Mouse (Mus musculus): ENCODE data around the gene Mterf4.
"Not testable (repeated sequence)": the region's sequence is repeated elsewhere in the genome, so short reads cannot be mapped to it uniquely, and the experiment has no call there.

Gene Mterf4

DNA sequence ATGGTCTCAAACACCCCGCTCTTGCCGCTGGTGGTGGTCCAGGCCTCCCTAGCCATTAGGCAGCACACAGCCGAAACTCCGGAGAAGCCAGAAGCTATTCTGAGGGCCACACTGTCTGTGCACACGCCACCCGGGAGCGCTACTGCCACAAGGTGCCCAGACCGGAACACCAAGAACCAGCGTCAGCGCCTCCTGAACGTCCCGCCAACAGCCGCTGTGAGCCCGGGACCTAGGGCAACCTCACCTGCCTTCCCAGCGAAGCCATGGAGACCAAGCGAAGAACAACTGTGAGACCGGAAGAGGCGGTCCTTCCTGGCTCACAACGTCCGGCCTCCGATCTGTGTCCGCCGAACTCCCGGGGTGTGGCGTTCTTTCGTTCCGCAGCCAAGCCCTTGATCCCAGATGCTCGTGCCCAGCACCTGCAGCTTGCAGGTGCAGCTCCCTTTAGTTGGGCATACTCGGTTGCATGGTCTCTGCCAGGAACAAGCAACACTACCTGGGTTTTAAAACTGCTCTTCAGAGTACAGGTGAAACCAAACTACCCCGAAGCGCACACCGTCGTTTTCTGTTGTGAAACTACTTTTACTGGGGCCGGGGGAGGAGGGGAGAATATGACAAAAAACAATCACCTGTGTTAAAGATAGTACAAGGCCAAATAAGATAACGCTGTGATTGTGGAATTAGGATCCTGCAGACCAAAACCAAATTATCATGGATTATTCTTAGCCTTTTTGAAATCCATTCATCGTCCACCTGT lies at the start of gene Mterf4:
Gene Mterf4, minus strand, starts transcription at position 335 of the 757 bp plus-strand sequence.
- peak; percentile 94 for ATAC-seq (ENCODE audit: insufficient number of reproducible peaks, low FRiP score, low TSS enrichment)

- ATAC-seq (ENCODE audit: insufficient number of reproducible peaks, low FRiP score, low TSS enrichment), result no peak
These were observed 47.0 kb upstream of the Mterf4 start for GRCm38 (mm10) chr1:93352724-93353123.

DNA sequence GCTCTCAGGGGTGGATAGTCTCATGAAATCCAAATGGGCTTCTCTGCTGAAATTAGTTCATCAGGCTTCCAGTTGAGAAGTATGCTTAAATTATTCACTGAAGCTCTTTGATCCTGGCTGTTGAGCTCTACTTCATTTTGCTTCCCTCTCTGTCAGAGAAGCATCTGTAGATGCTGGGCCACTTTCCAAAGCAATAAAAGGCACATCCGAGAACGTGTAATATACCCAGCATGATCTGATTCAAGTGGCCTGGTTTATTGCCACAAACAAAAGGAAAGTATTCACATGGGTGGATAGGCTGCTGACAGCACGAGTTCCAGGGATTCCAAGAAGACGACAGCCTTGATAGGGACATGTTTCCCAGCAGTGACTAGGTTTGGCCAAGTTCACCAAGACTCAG lies 44.0 kb upstream of the Mterf4 start:
- ATAC-seq (ENCODE audit: insufficient number of reproducible peaks, low FRiP score, low TSS enrichment), result no peak

- ATAC-seq (ENCODE audit: insufficient number of reproducible peaks, low FRiP score, low TSS enrichment), result no peak
These were observed 41.5 kb upstream of the Mterf4 start for GRCm38 (mm10) chr1:93347176-93347575.

- peak; percentile 96 for ATAC-seq (ENCODE audit: insufficient number of reproducible peaks, low FRiP score, low TSS enrichment)
These were observed 37.9 kb upstream of the Mterf4 start for GRCm38 (mm10) chr1:93343504-93344047.

DNA sequence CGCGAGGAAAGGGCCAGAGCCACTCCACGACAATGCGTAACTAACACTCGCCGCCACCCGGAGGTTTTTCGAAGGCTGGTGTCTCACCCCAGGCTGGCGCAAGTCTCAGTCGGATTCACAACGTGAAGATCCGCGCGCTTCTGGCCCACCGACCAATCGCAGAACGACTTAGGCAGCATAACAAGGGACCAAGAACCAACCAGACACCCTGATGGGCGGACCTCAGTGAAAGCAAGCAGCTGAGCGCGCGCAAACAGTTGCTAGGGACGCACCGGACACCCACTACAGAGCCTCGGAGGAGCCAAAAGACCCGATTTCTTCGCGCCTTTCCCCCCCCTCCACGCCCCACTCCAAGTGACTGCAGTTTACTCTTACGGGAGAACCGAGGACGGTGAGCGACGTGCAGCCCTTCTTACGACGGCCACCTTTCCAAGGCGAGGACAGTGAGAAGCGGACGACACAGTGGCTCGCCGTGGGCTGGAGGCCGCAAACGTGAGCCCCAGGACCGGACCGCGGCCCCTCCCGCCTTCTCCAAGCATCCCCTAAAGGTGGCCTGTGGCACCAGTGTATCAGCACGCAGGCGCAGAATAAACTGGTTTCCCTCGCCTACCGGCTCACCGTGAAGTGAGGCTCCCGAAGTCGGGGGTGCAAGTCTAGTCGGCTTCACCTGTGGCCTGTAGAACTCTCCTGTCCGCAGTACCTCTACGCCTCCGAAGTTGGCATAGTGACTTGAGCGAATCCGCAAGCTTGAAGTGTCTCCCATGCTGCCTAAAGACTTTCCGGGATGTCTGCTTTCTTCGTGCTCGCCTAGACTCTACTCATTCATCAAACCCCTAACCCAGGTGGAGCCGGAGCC lies 37.2 kb upstream of the Mterf4 start, which contains the start of the genes Ppp1r7 and Pask:
Gene Ppp1r7, plus strand, starts transcription at position 207 of the 856 bp plus-strand sequence.
Gene Pask, minus strand, starts transcription at position 835 of the 856 bp plus-strand sequence.
- peak; percentile 94 for ATAC-seq (ENCODE audit: insufficient number of reproducible peaks, low FRiP score, low TSS enrichment)

- no peak for ATAC-seq (ENCODE audit: insufficient number of reproducible peaks, low FRiP score, low TSS enrichment)
These were observed 28.9 kb upstream of the Mterf4 start for GRCm38 (mm10) chr1:93334621-93335020.

DNA sequence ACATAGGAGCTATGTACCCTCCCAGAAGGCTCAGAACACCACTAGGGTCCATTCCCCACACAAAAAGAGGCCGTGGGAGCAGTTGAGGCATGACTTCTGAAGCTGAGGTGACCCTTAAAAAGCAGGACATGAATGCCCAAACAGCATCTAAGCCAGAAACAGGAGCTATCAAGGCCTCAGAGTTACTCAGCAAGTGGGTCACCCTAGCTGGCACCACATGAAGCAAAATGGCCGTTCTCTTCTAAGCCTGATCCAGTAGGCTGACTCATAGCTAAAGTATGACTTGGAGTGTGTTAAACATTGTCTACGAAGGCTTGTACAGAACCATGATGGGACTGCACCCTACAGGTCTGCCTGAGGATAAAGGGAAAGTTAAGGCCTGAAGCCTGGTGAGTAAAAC lies 20.7 kb upstream of the Mterf4 start:
- no peak for ATAC-seq (ENCODE audit: insufficient number of reproducible peaks, low FRiP score, low TSS enrichment)

- ATAC-seq (ENCODE audit: insufficient number of reproducible peaks, low FRiP score, low TSS enrichment), result no peak
These were observed 18.3 kb upstream of the Mterf4 start for GRCm38 (mm10) chr1:93323973-93324372.

DNA sequence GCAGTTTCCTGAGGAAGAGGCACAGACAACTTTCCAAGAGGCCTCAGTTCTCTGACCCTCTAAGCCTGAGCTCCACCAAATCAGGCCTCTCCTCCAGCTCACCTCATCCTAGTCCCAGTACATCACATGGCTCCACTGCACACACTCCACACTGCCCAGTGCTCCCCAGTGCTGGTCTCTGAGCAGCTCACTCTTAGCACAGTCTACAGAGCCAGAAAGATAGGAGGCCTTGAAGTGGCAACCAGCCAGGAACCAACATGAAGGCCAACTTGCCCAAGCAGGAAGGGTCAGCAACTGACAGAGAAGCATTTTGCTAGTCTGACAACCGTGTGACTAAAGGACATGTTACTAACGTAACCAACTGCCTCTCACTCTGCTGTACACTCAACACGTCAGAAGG lies 5.1 kb downstream of the Mterf4 start:
- ATAC-seq (ENCODE audit: insufficient number of reproducible peaks, low FRiP score, low TSS enrichment), result no peak

GRCm38 (mm10) chr1:93299791-93300190 lies 5.9 kb downstream of the Mterf4 start:
- no peak for ATAC-seq (ENCODE audit: insufficient number of reproducible peaks, low FRiP score, low TSS enrichment)

DNA sequence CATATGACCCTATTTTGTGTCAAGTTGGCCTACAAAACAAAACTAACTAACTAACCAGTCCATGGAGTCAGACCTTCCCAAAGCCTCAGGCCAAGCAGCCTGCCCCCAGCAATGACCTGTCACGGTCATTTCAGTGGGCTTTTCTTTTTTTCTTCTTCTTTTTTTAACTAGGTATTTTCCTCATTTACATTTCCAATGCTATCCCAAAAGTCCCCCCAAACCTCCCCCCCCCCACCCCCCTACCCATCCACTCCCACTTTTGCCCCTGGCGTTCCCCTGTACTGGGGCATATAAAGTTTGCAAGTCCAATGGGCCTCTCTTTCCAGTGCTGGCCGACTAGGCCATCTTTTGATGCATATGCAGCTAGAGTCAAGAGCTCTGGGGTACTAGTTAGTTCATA lies 11.2 kb downstream of the Mterf4 start:
- ATAC-seq (ENCODE audit: insufficient number of reproducible peaks, low FRiP score, low TSS enrichment), result not testable (repeated sequence)

- no peak for ATAC-seq (ENCODE audit: insufficient number of reproducible peaks, low FRiP score, low TSS enrichment)
These were observed 13.7 kb downstream of the Mterf4 start for GRCm38 (mm10) chr1:93292006-93292405.

- no peak for ATAC-seq (ENCODE audit: insufficient number of reproducible peaks, low FRiP score, low TSS enrichment)
These were observed 14.1 kb downstream of the Mterf4 start for GRCm38 (mm10) chr1:93291591-93291990.

DNA sequence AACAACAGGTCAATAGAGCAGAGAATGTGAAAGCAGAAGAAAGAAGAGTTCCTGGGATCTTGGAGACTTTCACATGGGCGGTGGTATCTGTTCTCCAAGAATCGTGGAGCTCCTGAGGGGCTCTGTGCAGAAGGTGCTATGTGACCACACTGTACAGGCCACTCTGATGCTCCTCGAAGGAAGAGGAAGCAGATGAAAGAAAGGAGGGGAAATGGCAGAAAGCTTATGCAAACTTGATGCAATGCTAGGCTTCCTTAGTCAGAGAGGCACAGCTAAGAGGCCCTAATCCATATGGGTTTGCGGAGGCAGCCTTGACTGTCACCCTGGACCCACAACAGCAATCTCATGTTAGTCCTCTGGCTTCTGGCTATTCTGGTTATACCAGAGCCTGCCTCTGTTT lies 14.8 kb downstream of the Mterf4 start:
- no peak for ATAC-seq (ENCODE audit: insufficient number of reproducible peaks, low FRiP score, low TSS enrichment)

DNA sequence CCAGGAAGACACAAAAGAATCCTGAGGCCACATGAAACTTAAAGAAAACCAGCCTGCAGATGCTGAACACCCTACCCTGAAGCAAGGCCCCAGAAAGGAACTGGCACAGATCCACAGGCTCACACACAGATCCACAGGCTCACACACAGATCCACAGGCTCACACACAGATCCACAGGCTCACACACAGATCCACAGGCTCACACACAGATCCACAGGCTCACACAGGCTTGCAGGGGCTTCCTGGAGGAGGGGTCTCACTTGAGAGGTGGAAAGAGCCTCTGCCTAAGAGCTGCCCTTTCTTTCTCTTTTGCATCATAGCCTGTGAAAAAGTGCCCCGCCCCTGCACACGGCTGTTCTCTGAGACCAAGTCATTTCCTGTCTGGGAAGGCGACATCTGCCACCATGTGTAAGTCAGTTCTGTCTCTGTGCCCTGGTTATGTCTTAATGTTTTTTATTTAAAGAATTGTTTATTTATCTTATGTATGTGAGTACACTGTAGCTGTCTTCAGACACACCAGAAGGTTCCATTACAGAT lies 16.0 kb downstream of the Mterf4 start:
- no peak for ATAC-seq (ENCODE audit: insufficient number of reproducible peaks, low FRiP score, low TSS enrichment)

GRCm38 (mm10) chr1:93277041-93277440 lies 28.7 kb downstream of the Mterf4 start:
- no peak for ATAC-seq (ENCODE audit: insufficient number of reproducible peaks, low FRiP score, low TSS enrichment)

GRCm38 (mm10) chr1:93275561-93275960 lies 30.2 kb downstream of the Mterf4 start:
- no peak for ATAC-seq (ENCODE audit: insufficient number of reproducible peaks, low FRiP score, low TSS enrichment)

- ATAC-seq (ENCODE audit: insufficient number of reproducible peaks, low FRiP score, low TSS enrichment), result no peak
These were observed 33.3 kb downstream of the Mterf4 start for GRCm38 (mm10) chr1:93272409-93272821.

DNA sequence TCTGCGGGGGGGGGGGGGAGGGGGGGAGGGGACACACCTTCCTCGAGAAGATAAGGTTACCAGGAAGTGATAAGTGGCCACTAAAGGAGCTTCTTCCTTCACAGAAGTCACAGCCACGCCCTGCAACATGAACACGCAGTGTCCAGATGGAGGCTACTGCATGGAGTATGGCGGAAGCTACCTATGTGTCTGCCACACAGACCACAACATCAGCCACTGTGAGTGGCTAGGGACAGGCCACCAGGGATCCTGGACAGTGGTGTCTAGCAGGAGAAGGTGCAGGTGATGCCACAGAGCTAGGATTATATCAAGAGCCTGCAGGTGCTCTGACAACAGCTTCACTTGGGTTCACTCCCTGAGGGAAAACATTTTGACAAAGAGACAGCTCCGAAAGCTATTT lies 34.0 kb downstream of the Mterf4 start:
- ATAC-seq (ENCODE audit: insufficient number of reproducible peaks, low FRiP score, low TSS enrichment), result no peak

Data from cerebellum, adult (tissue).